Mouse (Mus musculus) cerebellum, adult 2 months (tissue): ENCODE data around the gene Ldhb. TPM values are rescaled to one million over a fixed set of nuclear protein-coding genes. Genes with fewer than 3 reads are reported as not detected.

Experiments used
- DNase-seq, 2 experiments: peaks; one replicate each; pipeline ENCODE4 v3.0.0; 2021
- H3K27ac ChIP-seq: fragments of 200-500 bp; 2 replicates; pipeline ENCODE4 v1.5.1; 2012; ENCODE audit warnings: low read length, control low read depth, inconsistent platforms; ENCODE audit not compliant: insufficient read depth
- H3K27me3 ChIP-seq: fragments of 200-500 bp; 2 replicates; pipeline ENCODE4 v1.6.1; 2012; ENCODE audit warnings: inconsistent platforms, mild to moderate bottlenecking, low read length, moderate library complexity; ENCODE audit not compliant: control insufficient read depth, insufficient read depth
- H3K4me1 ChIP-seq: fragments of 200-500 bp; 2 replicates; pipeline ENCODE4 v1.6.1; 2011; ENCODE audit warnings: low read length; ENCODE audit not compliant: control insufficient read depth, insufficient read depth
- H3K4me3 ChIP-seq: fragments of 200-500 bp; replicated peaks from 2 replicates; pipeline ENCODE3; 2011; ENCODE audit warnings: mild to moderate bottlenecking, low read depth, low read length, control low read depth; ENCODE audit not compliant: insufficient read depth
- CTCF ChIP-seq: fragments of 200-500 bp; IDR thresholded peaks from 2 replicates; pipeline ENCODE4 v1.5.1; 2011; ENCODE audit warnings: low read depth, mild to moderate bottlenecking, control low read depth, low read length, moderate library complexity, borderline replicate concordance; ENCODE audit not compliant: insufficient read depth
- POLR2A ChIP-seq: fragments of 200-500 bp; IDR thresholded peaks from 2 replicates; pipeline ENCODE4 v1.6.1; 2011; ENCODE audit warnings: low read length, control low read depth, borderline replicate concordance; ENCODE audit not compliant: insufficient read depth
- WGBS: fragments of 180-500 bp; shearing (Covaris S2); methylation state at CpG from one replicate; pipeline ENCODE4 v1.1.7; 2018; 5-methylcytosine and 5-hydroxymethylcytosine counted together
- polyA plus RNA-seq: library from polyadenylated mRNA; depleted of rRNA; stranded (reverse); fragments of >200 nt; gene quantifications from 2 replicates; pipeline ENCODE4 v1.2.3, GENCODE M21; 2012

The Ldhb gene
- polyA plus RNA-seq, 1 experiment = 1,570 TPM

GRCm38 (mm10) chr6:142487638-142488037, 20.1 kb downstream of the Ldhb start:
- Histone ChIP-seq H3K4me3 (no peak overlapping the region), H3K27me3 (no peaks in the 10 kb centered on the region), H3K4me1 (no peaks in the 10 kb centered on the region), H3K27ac (no peak overlapping the region)
- no peak for DNase-seq
- TF ChIP-seq CTCF = no peak
- no peak for TF ChIP-seq POLR2A
- 88% methylated on average over 9 of the region's 9 CpGs for WGBS

- no peak for DNase-seq
- TF ChIP-seq CTCF (no peak), POLR2A (no peak)
- 88% methylated on average over 4 of the region's 4 CpGs for WGBS
- Histone ChIP-seq H3K27me3 (no peaks in the 10 kb centered on the region), H3K27ac (no peak overlapping the region), H3K4me3 (no peak overlapping the region), H3K4me1 (no peaks in the 10 kb centered on the region)
These were observed 22.2 kb downstream of the Ldhb start for GRCm38 (mm10) chr6:142485478-142486123.

- TF ChIP-seq POLR2A (no peak), CTCF (peak; percentile 39; the same call in 1 of the 2 replicates)
- no peaks in the 10 kb centered on the region for H3K4me1 ChIP-seq
- no peak for DNase-seq
- H3K4me3 ChIP-seq = no peak overlapping the region
- H3K27ac ChIP-seq = no peak overlapping the region
- no peaks in the 10 kb centered on the region for H3K27me3 ChIP-seq
- 74% methylated on average over 7 of the region's 7 CpGs for WGBS
These were observed 30.5 kb downstream of the Ldhb start for GRCm38 (mm10) chr6:142477239-142477638.

- H3K4me3 ChIP-seq = no peak within 1 kb of the TSS
- no peak for DNase-seq
- whole genome bisulfite sequencing = 52% methylated on average over 4 of the region's 4 CpGs
- H3K27me3 ChIP-seq = no peaks in the 10 kb centered on the region
- H3K4me1 ChIP-seq = no peaks in the 10 kb centered on the region
- TF ChIP-seq CTCF = no peak
- TF ChIP-seq POLR2A = no peak
- H3K27ac ChIP-seq = no peak within 1 kb of the TSS
These were observed 35.0 kb downstream of the Ldhb start, which contains the start of gene Gys2 for GRCm38 (mm10) chr6:142472801-142473203. Gene Gys2 (minus strand): TSS chr6:142473109.

GRCm38 (mm10) chr6:142471141-142471540, 36.6 kb downstream of the Ldhb start:
- H3K27ac ChIP-seq = no peak overlapping the region
- H3K27me3 ChIP-seq = no peaks in the 10 kb centered on the region
- DNase-seq = no peak
- TF ChIP-seq CTCF (no peak), POLR2A (no peak)
- WGBS = 81% methylated on average over 8 of the region's 8 CpGs
- H3K4me1 ChIP-seq = no peaks in the 10 kb centered on the region
- no peak overlapping the region for H3K4me3 ChIP-seq

GRCm38 (mm10) chr6:142469602-142470001, 38.2 kb downstream of the Ldhb start:
- H3K27ac ChIP-seq = no peak overlapping the region
- DNase-seq = no peak
- no peaks in the 10 kb centered on the region for H3K27me3 ChIP-seq
- H3K4me3 ChIP-seq = no peak overlapping the region
- 44% methylated on average over 4 of the region's 4 CpGs for WGBS
- no peaks in the 10 kb centered on the region for H3K4me1 ChIP-seq
- TF ChIP-seq POLR2A (no peak), CTCF (no peak)

- H3K4me3 ChIP-seq = no peak overlapping the region
- H3K27ac ChIP-seq = no peak overlapping the region
- H3K4me1 ChIP-seq = no peaks in the 10 kb centered on the region; the same call in 1 of the 2 replicates
- H3K27me3 ChIP-seq = no peaks in the 10 kb centered on the region
- no peak for DNase-seq
- TF ChIP-seq CTCF (no peak), POLR2A (no peak)
- WGBS = 75% methylated on average over 6 of the region's 6 CpGs
These were observed 45.6 kb downstream of the Ldhb start for GRCm38 (mm10) chr6:142462194-142462593.

GRCm38 (mm10) chr6:142459017-142459678, 48.6 kb downstream of the Ldhb start:
- Histone ChIP-seq H3K27ac (no peak overlapping the region), H3K4me3 (no peak overlapping the region), H3K4me1 (no peaks in the 10 kb centered on the region; the same call in 1 of the 2 replicates), H3K27me3 (no peaks in the 10 kb centered on the region)
- TF ChIP-seq CTCF = no peak
- no peak for TF ChIP-seq POLR2A
- no peak for DNase-seq
- 51% methylated on average over 14 of the region's 14 CpGs for WGBS
